Mouse (Mus musculus) heart, embryonic 16.5 days (tissue): ENCODE results near the gene Rnf7. TPM values are rescaled to one million over a fixed set of nuclear protein-coding genes. Genes with fewer than 3 reads are reported as not detected.

Experiments
- ATAC-seq: fragments of 200-750 bp; cut with Nextera tagmentation; replicated peaks from 2 replicates; pipeline ENCODE4 v1.8.0; 2017; ENCODE audit warnings: moderate number of reproducible peaks; ENCODE audit not compliant: insufficient read depth, low FRiP score; ENCODE audit errors: extremely low read depth
- H3K27ac ChIP-seq: fragments of 300-500 bp; sonication (generic); 2 replicates; pipeline ENCODE4 v1.5.1; 2014; ENCODE audit warnings: mild to moderate bottlenecking, low read length, control low read depth, moderate library complexity
- H3K27me3 ChIP-seq: fragments of 300-500 bp; sonication (generic); 2 replicates; pipeline ENCODE4 v1.6.1; 2014; ENCODE audit warnings: low read length, mixed read lengths; ENCODE audit not compliant: control insufficient read depth, insufficient read depth
- H3K36me3 ChIP-seq: fragments of 300-500 bp; sonication (generic); 2 replicates; pipeline ENCODE4 v1.6.1; 2014; ENCODE audit not compliant: control insufficient read depth, insufficient read depth
- H3K4me1 ChIP-seq: fragments of 300-500 bp; sonication (generic); 2 replicates; pipeline ENCODE4 v1.6.1; 2014; ENCODE audit warnings: low read length, mixed read lengths; ENCODE audit not compliant: control insufficient read depth, insufficient read depth
- H3K4me2 ChIP-seq: fragments of 300-500 bp; sonication (generic); 2 replicates; pipeline ENCODE4 v1.6.1; 2014; ENCODE audit warnings: low read depth, mild to moderate bottlenecking, control low read depth, low read length
- H3K4me3 ChIP-seq: fragments of 300-500 bp; sonication (generic); 2 replicates; pipeline ENCODE4 v1.5.1; 2014; ENCODE audit warnings: mild to moderate bottlenecking, control low read depth, low read length
- H3K9ac ChIP-seq: fragments of 300-500 bp; sonication (generic); 2 replicates; pipeline ENCODE4 v1.6.1; 2014; ENCODE audit warnings: low read length, control low read depth
- H3K9me3 ChIP-seq: fragments of 300-500 bp; sonication (generic); replicated peaks from 2 replicates; pipeline ENCODE4 v1.6.1; 2016; ENCODE audit warnings: low read length; ENCODE audit not compliant: control insufficient read depth
- WGBS: fragments of 180-500 bp; shearing (Covaris S2); extraction: QIAGEN DNeasy Blood & Tissue Kit; methylation state at CpG from one replicate; pipeline ENCODE4 v1.1.7; 2014; 5-methylcytosine and 5-hydroxymethylcytosine counted together
- polyA plus RNA-seq: library from polyadenylated mRNA; unstranded; fragments of >200 nt; fragmentation: Nextera tagmentation; extraction: Ambion mirVana; gene quantifications from 2 replicates; pipeline ENCODE4 v1.2.1, GENCODE M21; 2015

Gene Rnf7
- polyA plus RNA-seq, 1 experiment from 2014 or later, result 194 TPM

GRCm38 (mm10) chr9:96452956-96453355 lies 25.5 kb downstream of the Rnf7 start:
- WGBS, result 70% methylated on average over 4 of the region's 4 CpGs
- H3K27ac ChIP-seq, result no peak overlapping the region

GRCm38 (mm10) chr9:96450900-96451720 lies 27.4 kb downstream of the Rnf7 start:
- ATAC-seq, result peak; percentile 84
- Histone ChIP-seq H3K9me3 (0 out of 2 replicates have a peak, but pooled peaks cover 2% of the 10 kb centered on the region), H3K4me2 (no peak overlapping the region), H3K9ac (no peak overlapping the region), H3K27ac (peak overlapping the region; percentile 41; the same call in 1 of the 2 replicates), H3K4me1 (peaks cover 6% of the 10 kb centered on the region), H3K36me3 (no peaks in the 10 kb centered on the region), H3K4me3 (no peak overlapping the region), H3K27me3 (no peaks in the 10 kb centered on the region)
- 28% methylated on average over 12 of the region's 12 CpGs for WGBS

More at GRCm38 (mm10) chr9:96452956-96453355, 25.5 kb downstream of the Rnf7 start:
- H3K9ac ChIP-seq, result no peak overlapping the region
- 0 out of 2 replicates have a peak, but pooled peaks cover 2% of the 10 kb centered on the region for H3K9me3 ChIP-seq
- H3K4me1 ChIP-seq, result peaks cover 6% of the 10 kb centered on the region
- no peaks in the 10 kb centered on the region for H3K36me3 ChIP-seq
- H3K27me3 ChIP-seq, result no peaks in the 10 kb centered on the region
- H3K4me3 ChIP-seq, result no peak overlapping the region
- ATAC-seq, result no peak
- H3K4me2 ChIP-seq, result no peak overlapping the region

- H3K27me3 ChIP-seq, result no peaks in the 10 kb centered on the region
- H3K36me3 ChIP-seq, result no peaks in the 10 kb centered on the region
- no peak overlapping the region for H3K4me2 ChIP-seq
- 83% methylated on average over 9 of the region's 9 CpGs for WGBS
- H3K4me1 ChIP-seq, result peaks cover 6% of the 10 kb centered on the region
- H3K27ac ChIP-seq, result no peak overlapping the region
- no peak overlapping the region for H3K4me3 ChIP-seq
- H3K9ac ChIP-seq, result no peak overlapping the region
- no peak for ATAC-seq
- 0 out of 2 replicates have a peak, but pooled peaks cover 2% of the 10 kb centered on the region for H3K9me3 ChIP-seq
Measured at GRCm38 (mm10) chr9:96449514-96449913, 29.0 kb downstream of the Rnf7 start.

- H3K9me3 ChIP-seq, result no peaks in the 10 kb centered on the region
- H3K4me2 ChIP-seq, result no peak overlapping the region
- H3K36me3 ChIP-seq, result no peaks in the 10 kb centered on the region
- no peak for ATAC-seq
- H3K9ac ChIP-seq, result no peak overlapping the region
- no peaks in the 10 kb centered on the region for H3K4me1 ChIP-seq
- H3K4me3 ChIP-seq, result no peak overlapping the region
- H3K27me3 ChIP-seq, result no peaks in the 10 kb centered on the region
- 45% methylated on average over 4 of the region's 4 CpGs for WGBS
- H3K27ac ChIP-seq, result no peak overlapping the region
Measured at GRCm38 (mm10) chr9:96445351-96445750, 33.1 kb downstream of the Rnf7 start.

DNA sequence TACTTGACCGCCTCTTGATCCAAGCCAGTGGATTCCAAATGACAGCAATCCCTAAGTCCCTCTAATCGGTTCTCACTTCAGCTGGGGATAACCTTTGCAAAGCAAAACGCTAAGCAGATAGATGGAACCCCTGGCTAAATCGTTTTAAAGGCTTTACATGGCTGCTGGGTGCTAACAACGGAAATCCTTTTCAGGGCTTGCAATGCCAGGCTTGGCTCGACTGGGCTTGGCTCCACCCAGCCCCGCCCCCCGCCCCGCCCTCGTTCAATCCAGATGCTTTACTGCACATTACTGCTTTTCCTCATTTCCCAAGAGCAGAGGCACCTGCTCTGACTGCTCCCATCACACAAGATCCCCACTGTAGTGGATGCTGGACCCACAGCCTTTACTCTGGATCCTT lies 36.4 kb downstream of the Rnf7 start:
- 22% methylated on average over 10 of the region's 10 CpGs for WGBS
- no peaks in the 10 kb centered on the region for H3K27me3 ChIP-seq
- H3K4me1 ChIP-seq, result peaks cover 13% of the 10 kb centered on the region
- H3K36me3 ChIP-seq, result no peaks in the 10 kb centered on the region
- no peak overlapping the region for H3K4me3 ChIP-seq
- no peaks in the 10 kb centered on the region for H3K9me3 ChIP-seq
- no peak overlapping the region for H3K9ac ChIP-seq
- ATAC-seq, result no peak
- H3K27ac ChIP-seq, result no peak overlapping the region
- H3K4me2 ChIP-seq, result no peak overlapping the region

GRCm38 (mm10) chr9:96438334-96438871 lies 40.1 kb downstream of the Rnf7 start:
- peak overlapping the region; percentile 94 for H3K27ac ChIP-seq

GRCm38 (mm10) chr9:96437805-96438333 lies 40.6 kb downstream of the Rnf7 start:
- no peaks in the 10 kb centered on the region for H3K36me3 ChIP-seq
- WGBS, result under 1% methylated on average over 25 of the region's 25 CpGs
- H3K27ac ChIP-seq, result peak overlapping the region; percentile 94
- no peaks in the 10 kb centered on the region for H3K9me3 ChIP-seq
- H3K9ac ChIP-seq, result peak overlapping the region; percentile 78
- peak overlapping the region; percentile 57 for H3K4me3 ChIP-seq
- peaks cover 27% of the 10 kb centered on the region for H3K4me1 ChIP-seq
- H3K4me2 ChIP-seq, result peak overlapping the region; percentile 85
- H3K27me3 ChIP-seq, result no peaks in the 10 kb centered on the region
- peak; percentile 80 for ATAC-seq

More at GRCm38 (mm10) chr9:96438334-96438871, 40.1 kb downstream of the Rnf7 start:
- Histone ChIP-seq H3K4me1 (peaks cover 27% of the 10 kb centered on the region), H3K9me3 (no peaks in the 10 kb centered on the region), H3K9ac (peak overlapping the region; percentile 78), H3K36me3 (no peaks in the 10 kb centered on the region), H3K27me3 (no peaks in the 10 kb centered on the region), H3K4me2 (peak overlapping the region; percentile 85), H3K4me3 (peak overlapping the region; percentile 57)
- WGBS, result 15% methylated on average over 8 of the region's 8 CpGs
- ATAC-seq, result peak; percentile 46

DNA sequence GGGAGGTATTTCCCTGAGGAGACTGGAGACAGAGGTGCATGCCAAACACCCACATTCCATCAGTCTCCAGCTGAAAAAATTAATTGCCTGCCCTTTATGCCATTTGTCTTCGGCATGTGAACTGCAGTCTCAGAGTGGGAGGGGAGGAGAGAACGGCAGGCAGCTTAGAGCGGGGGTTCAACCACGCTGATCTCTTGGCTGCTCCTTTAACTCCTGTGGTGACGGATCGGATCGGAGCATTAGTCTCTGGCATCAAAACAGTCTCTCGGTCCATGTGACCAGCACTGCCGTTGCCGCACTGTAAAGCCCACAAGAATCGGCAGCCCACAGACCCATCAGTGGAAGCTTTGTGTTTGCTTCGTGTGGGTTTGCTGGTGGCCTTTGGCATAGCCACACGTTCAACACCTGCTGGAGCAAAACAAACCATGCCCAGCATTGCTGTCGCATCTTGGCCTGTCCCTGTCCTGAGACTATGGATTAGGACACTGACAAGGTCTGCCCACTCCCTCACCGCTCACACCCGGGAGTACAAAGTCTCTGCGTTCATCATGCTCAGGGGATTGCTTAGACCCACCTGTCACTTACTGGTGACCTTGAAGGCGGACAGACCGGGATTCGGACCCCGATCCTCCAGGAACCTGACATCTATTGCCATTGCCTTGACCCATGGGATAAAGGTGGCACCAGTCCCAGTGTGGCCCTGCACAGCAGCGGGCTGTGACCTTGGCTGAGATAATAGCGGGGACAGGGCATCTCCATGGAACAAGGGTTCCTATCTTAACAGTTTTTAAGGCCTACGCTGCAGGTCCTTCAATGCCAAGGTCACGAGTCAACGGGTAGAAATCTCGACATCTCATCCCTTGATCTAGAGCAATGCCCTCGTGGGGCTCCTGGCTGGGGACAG lies 41.3 kb downstream of the Rnf7 start:
- ATAC-seq, result peak; percentile 24; the same call in 1 of the 2 replicates
- no peaks in the 10 kb centered on the region for H3K27me3 ChIP-seq
- peaks cover 27% of the 10 kb centered on the region for H3K4me1 ChIP-seq
- no peaks in the 10 kb centered on the region for H3K36me3 ChIP-seq
- peak overlapping the region; percentile 85 for H3K4me2 ChIP-seq
- peak overlapping the region; percentile 94 for H3K27ac ChIP-seq
- 8% methylated on average over 28 of the region's 28 CpGs for WGBS
- peak overlapping the region; percentile 57 for H3K4me3 ChIP-seq
- peak overlapping the region; percentile 78 for H3K9ac ChIP-seq
- no peaks in the 10 kb centered on the region for H3K9me3 ChIP-seq
